Mouse (Mus musculus): ENCODE data around the gene Usp15. TPM values are rescaled to one million over a fixed set of nuclear protein-coding genes. Genes with fewer than 3 reads are reported as not detected.

Usp15 gene
- polyA plus RNA-seq, 1 experiment = 1.4 TPM

DNA sequence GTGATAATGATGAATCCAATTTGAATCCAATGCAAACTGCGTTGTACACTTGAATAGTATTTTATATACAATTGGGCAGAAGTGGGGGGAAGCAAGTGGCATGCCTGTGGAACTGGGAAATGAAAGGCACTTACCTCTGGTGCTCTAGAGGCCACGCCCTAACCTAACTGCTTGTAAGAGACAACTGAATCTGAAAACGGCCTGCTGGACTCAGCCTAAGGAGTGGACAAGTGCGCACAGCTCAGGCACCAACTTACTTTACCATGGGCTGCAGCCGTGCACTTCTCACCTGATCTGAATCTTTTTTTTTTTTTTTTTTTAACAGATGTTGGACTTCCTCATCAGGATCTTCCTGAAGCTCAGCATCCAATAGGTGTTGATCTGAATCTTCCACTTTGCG is 10.9 kb downstream of the Usp15 start:
- H3K4me3 ChIP-seq (replicated peaks) = no peak overlapping the region
- peaks cover 85% of the 10 kb centered on the region for H3K36me3 ChIP-seq (ENCODE audit: control insufficient read depth)
- peaks cover 42% of the 10 kb centered on the region for H3K4me1 ChIP-seq (ENCODE audit: control insufficient read depth)
- no peaks in the 10 kb centered on the region for H3K27me3 ChIP-seq (ENCODE audit: control insufficient read depth)
- no peaks in the 10 kb centered on the region for H3K9me3 ChIP-seq (ENCODE audit: control insufficient read depth, low read length)
- TF ChIP-seq GATA1 (IDR thresholded peaks at IDR 0.05; ENCODE audit: low read length) = no peak
- TF ChIP-seq TAL1 (IDR thresholded peaks at IDR 0.05; ENCODE audit: low read length) = no peak

DNA sequence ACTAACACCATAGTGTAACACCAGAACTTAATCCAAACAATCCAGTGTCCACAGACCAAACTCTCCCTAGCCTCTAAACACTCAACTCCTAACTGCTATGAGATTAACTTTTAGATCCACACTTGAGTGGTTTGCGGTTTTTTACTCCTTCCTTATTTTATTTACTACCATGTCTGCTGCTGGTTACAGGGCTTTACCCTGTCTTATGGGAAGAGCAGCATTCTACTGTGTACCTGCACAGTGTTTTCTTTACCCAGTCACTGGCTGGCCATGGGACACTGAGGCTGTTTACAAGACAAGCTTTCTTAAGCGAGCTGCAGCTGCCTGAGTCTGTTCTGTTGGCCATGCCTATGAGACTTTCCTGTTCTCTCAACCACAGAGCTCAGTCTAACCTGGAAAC is 13.1 kb downstream of the Usp15 start:
- H3K9me3 ChIP-seq (ENCODE audit: control insufficient read depth, low read length) = no peaks in the 10 kb centered on the region
- H3K36me3 ChIP-seq (ENCODE audit: control insufficient read depth) = peaks cover 87% of the 10 kb centered on the region
- H3K27me3 ChIP-seq (ENCODE audit: control insufficient read depth) = no peaks in the 10 kb centered on the region
- H3K4me3 ChIP-seq (replicated peaks) = no peak overlapping the region
- peaks cover 33% of the 10 kb centered on the region for H3K4me1 ChIP-seq (ENCODE audit: control insufficient read depth)
- TF ChIP-seq TAL1 (IDR thresholded peaks at IDR 0.05; ENCODE audit: low read length) (no peak), GATA1 (IDR thresholded peaks at IDR 0.05; ENCODE audit: low read length) (no peak)

DNA sequence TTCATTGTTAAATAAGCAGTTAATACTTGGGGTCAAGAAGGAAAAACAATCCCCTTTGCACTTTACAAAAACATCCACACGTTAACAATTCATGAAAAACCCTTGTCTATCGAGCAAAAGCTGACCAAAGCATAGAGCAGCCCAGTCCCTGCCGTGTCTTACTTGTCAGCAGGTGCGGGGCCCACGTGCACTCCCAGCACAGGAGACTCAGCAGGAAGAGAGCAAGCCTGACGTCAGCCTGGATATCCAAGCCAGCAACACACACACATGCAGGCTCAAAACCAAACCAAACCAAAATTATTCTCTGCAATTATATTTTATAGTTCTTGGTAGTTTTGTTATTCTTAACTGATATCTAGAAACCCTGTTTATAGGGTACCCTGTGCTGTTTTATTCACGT is 13.6 kb downstream of the Usp15 start:
- TF ChIP-seq TAL1 (IDR thresholded peaks at IDR 0.05; ENCODE audit: low read length) = no peak
- TF ChIP-seq GATA1 (IDR thresholded peaks at IDR 0.05; ENCODE audit: low read length) = no peak
- Histone ChIP-seq H3K9me3 (ENCODE audit: control insufficient read depth, low read length) (no peaks in the 10 kb centered on the region), H3K4me1 (ENCODE audit: control insufficient read depth) (peaks cover 28% of the 10 kb centered on the region), H3K36me3 (ENCODE audit: control insufficient read depth) (peaks cover 87% of the 10 kb centered on the region), H3K27me3 (ENCODE audit: control insufficient read depth) (no peaks in the 10 kb centered on the region), H3K4me3 (replicated peaks) (no peak overlapping the region)

DNA sequence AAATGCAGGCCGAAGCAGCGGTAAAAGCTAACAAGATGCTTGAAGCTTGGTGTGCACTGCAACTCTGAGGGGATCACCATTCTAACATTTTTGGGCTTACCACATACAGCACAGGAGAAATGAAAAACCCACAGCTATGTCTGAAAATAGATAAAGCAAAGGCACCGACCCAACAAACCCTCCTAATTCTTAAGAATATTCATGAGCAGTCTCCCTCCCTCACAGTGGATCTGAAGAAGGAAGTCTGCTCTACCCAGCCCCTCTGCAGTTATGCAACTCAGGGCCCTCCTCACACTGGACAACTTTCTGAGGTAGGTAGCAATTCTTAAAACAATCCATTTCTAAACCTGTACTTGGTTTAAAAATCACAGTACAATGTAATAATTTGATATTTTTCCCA is 14.4 kb downstream of the Usp15 start:
- Histone ChIP-seq H3K4me3 (replicated peaks) (no peak overlapping the region), H3K27me3 (ENCODE audit: control insufficient read depth) (no peaks in the 10 kb centered on the region), H3K36me3 (ENCODE audit: control insufficient read depth) (peaks cover 88% of the 10 kb centered on the region), H3K9me3 (ENCODE audit: control insufficient read depth, low read length) (no peaks in the 10 kb centered on the region), H3K4me1 (ENCODE audit: control insufficient read depth) (peaks cover 22% of the 10 kb centered on the region)
- TF ChIP-seq GATA1 (IDR thresholded peaks at IDR 0.05; ENCODE audit: low read length) = no peak
- TF ChIP-seq TAL1 (IDR thresholded peaks at IDR 0.05; ENCODE audit: low read length) = no peak

DNA sequence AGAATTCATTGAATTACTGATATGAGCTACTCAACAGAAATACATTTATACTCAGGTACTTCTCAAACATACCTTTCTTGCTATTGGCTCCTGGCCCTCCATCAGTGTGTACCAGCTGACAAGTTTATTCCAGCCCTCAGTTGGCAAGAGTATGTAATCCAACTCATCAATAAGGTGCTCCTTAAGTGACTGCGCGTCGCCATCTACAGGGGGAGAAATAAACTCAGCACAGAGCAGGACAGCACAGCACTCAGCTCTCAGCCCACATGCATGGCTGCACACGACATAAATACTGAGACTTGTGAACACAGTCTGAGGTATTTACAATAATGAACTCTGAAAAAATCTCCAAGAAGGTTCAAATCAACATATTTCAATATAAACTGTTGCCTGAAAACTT is 21.0 kb downstream of the Usp15 start:
- no peaks in the 10 kb centered on the region for H3K27me3 ChIP-seq (ENCODE audit: control insufficient read depth)
- H3K9me3 ChIP-seq (ENCODE audit: control insufficient read depth, low read length) = no peaks in the 10 kb centered on the region
- no peaks in the 10 kb centered on the region for H3K4me1 ChIP-seq (ENCODE audit: control insufficient read depth)
- TF ChIP-seq TAL1 (IDR thresholded peaks at IDR 0.05; ENCODE audit: low read length) (no peak), GATA1 (IDR thresholded peaks at IDR 0.05; ENCODE audit: low read length) (no peak)
- peaks cover 97% of the 10 kb centered on the region for H3K36me3 ChIP-seq (ENCODE audit: control insufficient read depth)
- no peak overlapping the region for H3K4me3 ChIP-seq (replicated peaks)

DNA sequence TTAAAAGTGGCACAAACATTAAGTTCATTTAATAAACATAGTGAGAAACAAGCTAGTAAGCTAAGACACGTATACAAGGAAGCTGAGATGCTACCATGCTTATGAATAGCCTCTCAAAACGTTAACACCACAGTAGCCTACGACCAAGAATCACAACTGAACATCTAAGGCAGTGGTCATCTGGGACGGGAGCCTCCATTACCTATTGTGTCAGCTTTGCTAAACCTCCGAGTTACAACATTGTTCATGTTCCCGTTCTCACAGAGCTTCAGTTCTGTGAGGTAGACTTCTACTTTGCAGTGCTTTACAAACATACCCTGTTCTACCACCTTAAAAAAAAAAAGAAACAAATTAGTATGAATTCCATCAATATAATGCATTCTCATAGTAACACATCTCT is 25.9 kb downstream of the Usp15 start:
- Histone ChIP-seq H3K27me3 (ENCODE audit: control insufficient read depth) (no peaks in the 10 kb centered on the region), H3K4me3 (replicated peaks) (no peak overlapping the region), H3K4me1 (ENCODE audit: control insufficient read depth) (no peaks in the 10 kb centered on the region), H3K36me3 (ENCODE audit: control insufficient read depth) (peaks cover 97% of the 10 kb centered on the region), H3K9me3 (ENCODE audit: control insufficient read depth, low read length) (no peaks in the 10 kb centered on the region)
- TF ChIP-seq TAL1 (IDR thresholded peaks at IDR 0.05; ENCODE audit: low read length) = no peak
- TF ChIP-seq GATA1 (IDR thresholded peaks at IDR 0.05; ENCODE audit: low read length) = no peak

DNA sequence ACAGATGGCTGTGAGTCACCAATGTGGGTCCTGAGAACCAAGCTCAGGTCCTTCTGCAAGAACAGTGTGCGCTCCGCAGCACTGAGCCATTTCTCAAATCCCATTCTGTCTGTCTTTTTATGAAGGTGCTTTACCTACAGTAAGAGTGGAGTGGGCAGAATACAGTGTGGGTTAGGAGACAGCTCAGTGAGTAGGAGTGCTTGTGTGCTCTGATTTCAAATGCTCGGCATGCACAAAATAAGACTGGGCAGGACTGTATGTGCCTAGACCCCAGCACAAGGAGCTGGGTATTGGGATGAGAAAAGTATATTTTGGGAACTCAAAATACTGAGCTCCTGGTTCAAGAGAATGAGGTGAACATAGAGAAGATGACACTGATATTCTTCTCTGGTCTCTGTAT is 31.3 kb downstream of the Usp15 start:
- Histone ChIP-seq H3K36me3 (ENCODE audit: control insufficient read depth) (peaks cover 96% of the 10 kb centered on the region), H3K4me1 (ENCODE audit: control insufficient read depth) (no peaks in the 10 kb centered on the region), H3K27me3 (ENCODE audit: control insufficient read depth) (no peaks in the 10 kb centered on the region), H3K9me3 (ENCODE audit: control insufficient read depth, low read length) (no peaks in the 10 kb centered on the region), H3K4me3 (replicated peaks) (no peak overlapping the region)
- TF ChIP-seq GATA1 (IDR thresholded peaks at IDR 0.05; ENCODE audit: low read length) (no peak), TAL1 (IDR thresholded peaks at IDR 0.05; ENCODE audit: low read length) (no peak)

DNA sequence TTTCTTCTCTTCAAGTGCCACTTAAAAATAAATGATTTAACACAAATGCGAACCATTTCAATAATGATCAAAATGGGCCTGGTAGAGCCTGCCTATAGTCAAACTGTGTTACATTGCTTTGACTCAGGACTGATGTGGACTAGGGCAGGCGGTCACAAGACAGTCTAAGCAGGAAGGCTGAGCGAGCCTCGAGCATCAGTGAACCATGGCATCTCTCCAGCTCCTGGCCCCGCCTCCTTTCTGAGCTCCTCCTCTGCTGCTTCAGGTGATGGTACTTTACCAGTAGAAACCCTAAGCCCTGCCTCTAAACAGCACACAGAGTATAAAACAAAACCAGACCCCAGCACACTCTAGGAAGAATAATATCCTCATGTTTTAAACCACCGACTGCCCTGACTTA is 36.3 kb downstream of the Usp15 start:
- no peak for TF ChIP-seq GATA1 (IDR thresholded peaks at IDR 0.05; ENCODE audit: low read length)
- TF ChIP-seq TAL1 (IDR thresholded peaks at IDR 0.05; ENCODE audit: low read length) = no peak

DNA sequence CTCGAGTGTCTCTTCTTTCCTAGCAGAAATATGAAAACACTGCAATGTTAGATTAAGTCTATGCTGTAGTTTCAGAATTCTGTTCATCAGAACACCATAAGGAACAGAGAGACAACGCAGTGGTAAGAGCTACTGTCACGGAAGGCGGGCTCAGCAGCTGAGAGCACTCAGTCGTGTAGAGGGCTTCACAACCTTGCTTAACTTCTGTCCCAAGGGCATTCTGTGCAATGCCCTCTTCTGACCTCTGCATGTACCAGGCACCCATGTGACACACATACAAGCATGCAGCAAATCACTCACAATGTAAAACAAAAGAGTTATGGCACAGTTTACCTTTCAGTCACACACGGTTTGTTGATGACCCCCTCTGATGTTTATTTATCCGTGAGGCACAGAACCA is 37.5 kb downstream of the Usp15 start:
- H3K9me3 ChIP-seq (ENCODE audit: control insufficient read depth, low read length) = no peaks in the 10 kb centered on the region
- no peak for TF ChIP-seq TAL1 (IDR thresholded peaks at IDR 0.05; ENCODE audit: low read length)
- TF ChIP-seq GATA1 (IDR thresholded peaks at IDR 0.05; ENCODE audit: low read length) = no peak
- H3K4me3 ChIP-seq (replicated peaks) = no peak overlapping the region
- H3K27me3 ChIP-seq (ENCODE audit: control insufficient read depth) = no peaks in the 10 kb centered on the region
- peaks cover 95% of the 10 kb centered on the region for H3K36me3 ChIP-seq (ENCODE audit: control insufficient read depth)
- no peaks in the 10 kb centered on the region for H3K4me1 ChIP-seq (ENCODE audit: control insufficient read depth)

More for the DNA sequence above, 36.3 kb downstream of the Usp15 start:
- Histone ChIP-seq H3K4me1 (ENCODE audit: control insufficient read depth) (no peaks in the 10 kb centered on the region), H3K4me3 (replicated peaks) (no peak overlapping the region), H3K9me3 (ENCODE audit: control insufficient read depth, low read length) (no peaks in the 10 kb centered on the region), H3K36me3 (ENCODE audit: control insufficient read depth) (peaks cover 95% of the 10 kb centered on the region), H3K27me3 (ENCODE audit: control insufficient read depth) (no peaks in the 10 kb centered on the region)

DNA sequence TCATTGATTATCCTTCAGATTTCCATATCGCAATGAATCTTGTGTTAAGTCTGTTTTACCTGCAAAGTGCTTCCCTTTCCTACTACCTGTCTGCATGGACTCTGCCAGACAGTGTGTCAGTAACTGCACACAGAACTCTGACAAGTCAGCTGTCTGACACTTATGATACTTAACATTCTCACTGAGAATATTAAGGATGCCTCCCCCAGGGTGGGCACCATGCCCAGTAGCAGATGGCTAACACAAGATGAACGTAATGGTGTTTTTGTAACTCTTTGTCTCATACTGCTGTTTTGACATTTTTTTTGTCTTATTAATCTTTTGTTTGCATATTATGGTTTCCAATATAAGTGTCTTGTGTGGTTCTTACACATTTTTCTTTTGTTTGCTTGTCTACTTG is 40.4 kb downstream of the Usp15 start:
- no peaks in the 10 kb centered on the region for H3K9me3 ChIP-seq (ENCODE audit: control insufficient read depth, low read length)
- no peaks in the 10 kb centered on the region for H3K27me3 ChIP-seq (ENCODE audit: control insufficient read depth)
- no peak for TF ChIP-seq TAL1 (IDR thresholded peaks at IDR 0.05; ENCODE audit: low read length)
- no peak overlapping the region for H3K4me3 ChIP-seq (replicated peaks)
- peaks cover 91% of the 10 kb centered on the region for H3K36me3 ChIP-seq (ENCODE audit: control insufficient read depth)
- no peaks in the 10 kb centered on the region for H3K4me1 ChIP-seq (ENCODE audit: control insufficient read depth)

All from erythroblast, embryonic 14.5 days (primary cell).